Mouse (Mus musculus): Measurements from ENCODE around the gene Ldb3.

DNA sequence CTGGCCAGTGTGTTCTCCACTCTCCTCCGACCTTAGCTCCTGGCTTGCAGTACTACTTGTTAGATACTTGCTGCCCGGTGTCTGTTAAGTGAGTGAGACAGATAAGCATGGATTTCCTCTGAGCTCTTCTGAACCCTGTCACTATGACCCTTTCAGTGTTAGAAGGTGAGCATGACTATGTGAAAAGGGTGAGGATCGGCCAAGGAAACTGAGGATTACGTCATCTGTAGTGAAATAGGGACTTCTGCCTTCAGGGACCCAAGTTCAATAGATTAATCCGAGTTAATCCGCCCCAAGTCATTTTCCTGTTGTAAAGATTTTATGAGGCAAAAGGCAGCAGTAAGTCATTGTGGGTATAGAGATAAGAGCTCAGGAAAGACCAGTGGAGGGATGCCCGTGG, 83.2 kb downstream of the Ldb3 start:
- TF ChIP-seq CTCF (IDR thresholded peaks at IDR 0.05; ENCODE audit: extremely low read depth, insufficient read depth, low read length) = no peak
- no peak for TF ChIP-seq POLR2A (IDR thresholded peaks at IDR 0.05; ENCODE audit: extremely low read depth, insufficient read depth, low read length)

Measured in cortical plate, adult 2 months (tissue).